Mouse (Mus musculus) ES-Bruce4 (cell line): Measurements from ENCODE around the gene Katnal1.

Source experiments
- CTCF ChIP-seq: IDR thresholded peaks from one replicate; pipeline ENCODE4 v1.8.1; 2011; ENCODE audit warnings: low read depth, low read length
- EP300 ChIP-seq: IDR thresholded peaks from 2 replicates; pipeline ENCODE4 v1.6.1; 2011; ENCODE audit warnings: low read depth, low read length; ENCODE audit not compliant: insufficient read depth
- POLR2A ChIP-seq: IDR thresholded peaks from one replicate; pipeline ENCODE4 v1.8.1; 2011; ENCODE audit warnings: low read length; ENCODE audit not compliant: insufficient read depth

GRCm38 (mm10) chr5:148831596-148832257, 97.4 kb downstream of the Katnal1 start:
- TF ChIP-seq CTCF (peak; percentile 88), POLR2A (no peak), EP300 (no peak)
